Mouse (Mus musculus): ENCODE results near the gene Lpxn.

Lpxn gene

GRCm38 (mm10) chr19:12805730-12806129, 9.7 kb downstream of the Lpxn start:
- no peak for DNase-seq (ENCODE audit: low spot score)

- DNase-seq (ENCODE audit: low spot score), result no peak
Measured at GRCm38 (mm10) chr19:12806214-12806613, 10.2 kb downstream of the Lpxn start.

GRCm38 (mm10) chr19:12812644-12813364, 16.8 kb downstream of the Lpxn start:
- no peak for DNase-seq (ENCODE audit: low spot score)

GRCm38 (mm10) chr19:12813883-12814282, 17.9 kb downstream of the Lpxn start:
- DNase-seq (ENCODE audit: low spot score), result no peak

GRCm38 (mm10) chr19:12818507-12818906, 22.5 kb downstream of the Lpxn start:
- no peak for DNase-seq (ENCODE audit: low spot score)

- no peak for DNase-seq (ENCODE audit: low spot score)
Measured at GRCm38 (mm10) chr19:12820383-12820782, 24.4 kb downstream of the Lpxn start.

GRCm38 (mm10) chr19:12824549-12824948, 28.6 kb downstream of the Lpxn start:
- DNase-seq (ENCODE audit: low spot score), result no peak

GRCm38 (mm10) chr19:12830823-12831430, 34.9 kb downstream of the Lpxn start:
- DNase-seq (ENCODE audit: low spot score), result no peak

GRCm38 (mm10) chr19:12831559-12831958, 35.6 kb downstream of the Lpxn start:
- no peak for DNase-seq (ENCODE audit: low spot score)

- DNase-seq (ENCODE audit: low spot score), result peak; percentile 26
Measured at GRCm38 (mm10) chr19:12833625-12834024, 37.6 kb downstream of the Lpxn start.

- no peak for DNase-seq (ENCODE audit: low spot score)
Measured at GRCm38 (mm10) chr19:12838507-12838906, 42.5 kb downstream of the Lpxn start.

- no peak for DNase-seq (ENCODE audit: low spot score)
Measured at GRCm38 (mm10) chr19:12846382-12846781, 50.4 kb downstream of the Lpxn start, which contains the start of gene Gm5244. TSS of gene Gm5244 (plus strand) at chr19:12846682.

GRCm38 (mm10) chr19:12856983-12857382, 61.0 kb downstream of the Lpxn start, which contains the start of gene Olfr1444:
TSS of gene Olfr1444 (plus strand) at chr19:12857283.
- no peak for DNase-seq (ENCODE audit: low spot score)
